Mouse (Mus musculus): Measurements from ENCODE around the gene Ctla2a. TPM values are rescaled to one million over a fixed set of nuclear protein-coding genes. Genes with fewer than 3 reads are reported as not detected.
"Not testable (repeated sequence)": the region's sequence is repeated elsewhere in the genome, so short reads cannot be mapped to it uniquely, and the experiment has no call there.

The Ctla2a gene
- polyA plus RNA-seq (2015; fragmentation: Nextera tagmentation; extraction: Ambion mirVana): 24.2 and 25.8 TPM in 2 replicates

- 14% methylated on average over 5 of the region's 5 CpGs for WGBS (ENCODE audit: insufficient replicate concordance)
- Histone ChIP-seq H3K36me3 (replicated peaks) (no peaks in the 10 kb centered on the region), H3K9ac (no peak within 1 kb of the TSS), H3K4me3 (replicated peaks) (no peak within 1 kb of the TSS), H3K4me2 (no peak within 1 kb of the TSS), H3K27ac (replicated peaks) (0 out of 2 replicates have a peak within 1 kb of the TSS, but pooled peaks have one; percentile 6), H3K9me3 (replicated peaks) (no peaks in the 10 kb centered on the region), H3K4me1 (replicated peaks) (no peaks in the 10 kb centered on the region), H3K27me3 (no peaks in the 10 kb centered on the region)
- ATAC-seq (ENCODE audit: insufficient read depth): peak; percentile 62
Observed at GRCm38 (mm10) chr13:60936500-60936901, at the start of gene Ctla2a, which contains the start of gene Gm49391. TSS of gene Ctla2a (minus strand) at chr13:60936625. TSS of gene Gm49391 (minus strand) at chr13:60936571.

DNA sequence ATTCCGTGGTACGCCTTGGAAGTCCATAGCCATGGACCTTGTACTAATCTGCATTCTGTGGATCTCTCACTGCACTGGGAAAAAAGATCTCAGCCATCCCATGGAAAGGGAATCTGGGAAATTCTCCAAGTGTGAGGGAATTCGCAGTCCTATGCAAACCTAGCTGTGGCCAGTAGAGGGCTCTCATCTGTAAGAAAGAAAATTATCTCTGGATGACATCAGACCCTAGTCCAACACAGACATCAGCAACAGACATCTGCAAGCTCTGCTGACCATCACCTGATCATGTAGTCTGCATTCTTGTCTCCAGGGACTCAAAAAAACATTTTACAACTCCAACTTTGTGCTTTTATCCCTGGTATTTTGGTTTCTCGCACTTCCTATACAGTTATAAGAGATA lies 35.9 kb upstream of the Ctla2a start:
- H3K27ac ChIP-seq (replicated peaks); ATAC-seq (ENCODE audit: insufficient read depth); H3K4me1 ChIP-seq (replicated peaks); H3K9me3 ChIP-seq (replicated peaks); H3K4me2 ChIP-seq; H3K4me3 ChIP-seq (replicated peaks); H3K27me3 ChIP-seq; H3K36me3 ChIP-seq (replicated peaks); H3K9ac ChIP-seq: not testable (repeated sequence)
- WGBS (ENCODE audit: insufficient replicate concordance): 61% methylated on average over 4 of the region's 4 CpGs

GRCm38 (mm10) chr13:60963985-60964384 lies 27.6 kb upstream of the Ctla2a start:
- H3K4me1 ChIP-seq (replicated peaks); H3K9me3 ChIP-seq (replicated peaks): not testable (repeated sequence)
- 40% methylated on average over 4 of the region's 5 CpGs for WGBS (ENCODE audit: insufficient replicate concordance)

GRCm38 (mm10) chr13:60961706-60962105 lies 25.3 kb upstream of the Ctla2a start:
- 45% methylated on average over 5 of the region's 5 CpGs for WGBS (ENCODE audit: insufficient replicate concordance)
- H3K4me2 ChIP-seq: no peak overlapping the region
- no peak for ATAC-seq (ENCODE audit: insufficient read depth)

More at GRCm38 (mm10) chr13:60963985-60964384, 27.6 kb upstream of the Ctla2a start:
- H3K36me3 ChIP-seq (replicated peaks); H3K9ac ChIP-seq; H3K27me3 ChIP-seq; H3K4me3 ChIP-seq (replicated peaks); H3K4me2 ChIP-seq; H3K27ac ChIP-seq (replicated peaks); ATAC-seq (ENCODE audit: insufficient read depth): not testable (repeated sequence)

GRCm38 (mm10) chr13:60941884-60942283 lies 5.5 kb upstream of the Ctla2a start, which contains the start of gene Tpbpa:
TSS of gene Tpbpa (minus strand) at chr13:60941984.
- 63% methylated on average over 3 of the region's 3 CpGs for WGBS (ENCODE audit: insufficient replicate concordance)
- H3K36me3 ChIP-seq (replicated peaks); H3K4me1 ChIP-seq (replicated peaks); H3K27me3 ChIP-seq; H3K4me3 ChIP-seq (replicated peaks); H3K27ac ChIP-seq (replicated peaks); H3K9me3 ChIP-seq (replicated peaks); H3K4me2 ChIP-seq; ATAC-seq (ENCODE audit: insufficient read depth); H3K9ac ChIP-seq: not testable (repeated sequence)

More at GRCm38 (mm10) chr13:60961706-60962105, 25.3 kb upstream of the Ctla2a start:
- Histone ChIP-seq H3K4me1 (replicated peaks) (no peaks in the 10 kb centered on the region), H3K27ac (replicated peaks) (no peak overlapping the region), H3K27me3 (no peaks in the 10 kb centered on the region), H3K36me3 (replicated peaks) (no peaks in the 10 kb centered on the region), H3K9me3 (replicated peaks) (no peaks in the 10 kb centered on the region), H3K4me3 (replicated peaks) (no peak overlapping the region), H3K9ac (no peak overlapping the region)

DNA sequence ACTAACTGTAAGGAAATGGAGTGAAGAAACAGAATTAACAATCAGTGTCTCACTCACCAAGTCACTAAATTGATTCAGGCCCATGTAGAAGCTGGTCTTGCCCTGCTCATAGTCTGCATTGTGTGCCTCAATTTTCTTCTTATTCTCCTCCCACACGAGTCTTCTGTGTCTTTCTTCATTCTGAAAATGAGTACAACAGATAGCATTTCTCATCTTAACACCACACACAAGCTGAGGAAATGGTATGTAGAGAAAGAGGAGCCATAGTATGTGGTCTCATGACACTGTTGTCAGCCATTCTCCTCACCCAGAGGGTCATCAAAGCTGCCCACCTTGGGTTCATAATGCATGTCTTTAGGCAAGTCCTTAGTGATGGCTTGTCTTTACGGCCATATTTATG lies 935 bp downstream of the Ctla2a start, which contains the start of gene Gm49393:
Gene Gm49393 (minus strand): TSS at position 101 of the 400 bp plus-strand sequence.
- not testable (repeated sequence) for H3K27ac ChIP-seq (replicated peaks); ATAC-seq (ENCODE audit: insufficient read depth); H3K4me1 ChIP-seq (replicated peaks); H3K4me3 ChIP-seq (replicated peaks); H3K9ac ChIP-seq; H3K36me3 ChIP-seq (replicated peaks); H3K4me2 ChIP-seq; H3K27me3 ChIP-seq; H3K9me3 ChIP-seq (replicated peaks)
- WGBS (ENCODE audit: insufficient replicate concordance): 47% methylated on average over 2 of the region's 2 CpGs

GRCm38 (mm10) chr13:60904780-60905179 lies 31.6 kb downstream of the Ctla2a start, which contains the start of gene Tpbpb:
TSS of gene Tpbpb (minus strand) at chr13:60904880.
- H3K36me3 ChIP-seq (replicated peaks); H3K4me2 ChIP-seq; H3K27ac ChIP-seq (replicated peaks); H3K9ac ChIP-seq; H3K27me3 ChIP-seq; H3K9me3 ChIP-seq (replicated peaks); ATAC-seq (ENCODE audit: insufficient read depth); H3K4me1 ChIP-seq (replicated peaks); H3K4me3 ChIP-seq (replicated peaks): not testable (repeated sequence)
- WGBS (ENCODE audit: insufficient replicate concordance): 58% methylated on average over 2 of the region's 2 CpGs

DNA sequence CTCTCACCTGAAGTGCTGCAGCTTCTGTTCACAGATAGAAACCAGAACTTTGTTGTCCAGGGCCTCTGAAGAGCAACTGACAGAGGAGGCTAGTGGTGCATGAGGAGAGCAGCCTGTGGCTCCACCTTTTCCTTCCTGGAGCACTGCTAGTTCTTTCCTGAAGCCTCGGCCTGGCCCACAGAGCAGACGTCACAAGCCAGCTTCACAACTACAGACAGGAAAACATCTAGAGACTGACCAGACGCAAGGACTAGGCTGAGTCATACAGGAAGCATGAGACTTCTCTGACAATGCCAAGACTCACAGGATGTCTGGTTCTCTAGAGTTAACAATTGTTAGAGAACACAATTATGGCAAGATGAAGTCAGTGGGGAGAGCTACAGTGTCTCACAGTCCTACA lies 39.1 kb downstream of the Ctla2a start, which contains the start of gene Ctla2b:
Gene Ctla2b (minus strand): TSS at position 120 of the 400 bp plus-strand sequence.
- H3K4me1 ChIP-seq (replicated peaks): no peaks in the 10 kb centered on the region
- peak; percentile 79 for ATAC-seq (ENCODE audit: insufficient read depth)
- H3K4me2 ChIP-seq: no peak within 1 kb of the TSS
- no peak within 1 kb of the TSS for H3K4me3 ChIP-seq (replicated peaks)
- 12% methylated on average over 3 of the region's 3 CpGs for WGBS (ENCODE audit: insufficient replicate concordance)
- H3K9me3 ChIP-seq (replicated peaks): no peaks in the 10 kb centered on the region
- no peak within 1 kb of the TSS for H3K27ac ChIP-seq (replicated peaks)
- H3K27me3 ChIP-seq: no peaks in the 10 kb centered on the region
- H3K9ac ChIP-seq: no peak within 1 kb of the TSS
- no peaks in the 10 kb centered on the region for H3K36me3 ChIP-seq (replicated peaks)

GRCm38 (mm10) chr13:60896794-60897193 lies 39.6 kb downstream of the Ctla2a start, which contains the start of gene Gm49392:
TSS of gene Gm49392 (minus strand) at chr13:60896894.
- H3K4me2 ChIP-seq; ATAC-seq (ENCODE audit: insufficient read depth); H3K27me3 ChIP-seq; H3K27ac ChIP-seq (replicated peaks); H3K9me3 ChIP-seq (replicated peaks); H3K4me3 ChIP-seq (replicated peaks); H3K36me3 ChIP-seq (replicated peaks); H3K4me1 ChIP-seq (replicated peaks); H3K9ac ChIP-seq: not testable (repeated sequence)
- 69% methylated on average over 8 of the region's 8 CpGs for WGBS (ENCODE audit: insufficient replicate concordance)

DNA sequence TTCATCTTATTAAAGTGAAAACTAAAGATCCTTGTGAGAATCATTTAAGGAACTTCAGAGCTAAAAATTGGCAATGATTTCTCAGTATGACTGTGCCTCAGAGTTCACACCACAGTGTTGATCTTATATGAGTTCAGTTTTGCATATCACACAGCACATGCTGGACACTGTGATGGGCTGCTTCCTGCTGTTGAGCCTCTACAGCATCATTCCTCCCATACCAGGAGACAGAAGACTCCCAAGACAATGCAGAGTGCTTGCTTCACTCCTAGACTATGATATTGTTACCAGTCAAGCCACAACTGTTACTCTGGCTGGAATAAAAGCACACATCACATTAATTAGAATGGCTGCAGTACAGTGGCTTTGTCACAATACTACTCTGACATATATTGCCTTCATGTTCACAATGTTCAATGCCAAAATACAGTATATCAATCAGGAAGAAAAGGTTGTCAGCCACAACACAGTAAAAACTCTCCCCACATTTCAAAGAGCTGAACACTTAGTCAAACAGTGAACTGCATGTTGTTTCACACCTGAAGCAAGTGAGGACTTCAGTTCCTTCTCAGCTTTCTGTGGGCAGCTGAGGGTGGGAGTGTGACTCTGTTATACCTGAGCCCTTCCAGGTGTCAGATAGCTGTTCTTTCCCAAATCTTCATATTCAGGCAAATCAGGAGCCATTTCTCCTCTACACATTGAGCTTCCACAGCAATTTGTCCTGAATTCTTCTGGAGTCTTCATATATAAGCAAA lies 40.8 kb downstream of the Ctla2a start:
- no peaks in the 10 kb centered on the region for H3K36me3 ChIP-seq (replicated peaks)
- no peak overlapping the region for H3K27ac ChIP-seq (replicated peaks)
- no peak for ATAC-seq (ENCODE audit: insufficient read depth)
- H3K4me3 ChIP-seq (replicated peaks): no peak overlapping the region
- H3K9me3 ChIP-seq (replicated peaks): no peaks in the 10 kb centered on the region
- H3K4me2 ChIP-seq: no peak overlapping the region
- H3K9ac ChIP-seq: no peak overlapping the region
- no peaks in the 10 kb centered on the region for H3K27me3 ChIP-seq
- H3K4me1 ChIP-seq (replicated peaks): no peaks in the 10 kb centered on the region

- ATAC-seq (ENCODE audit: insufficient read depth): no peak
- no peaks in the 10 kb centered on the region for H3K4me1 ChIP-seq (replicated peaks)
- no peaks in the 10 kb centered on the region for H3K27me3 ChIP-seq
- H3K27ac ChIP-seq (replicated peaks): no peak overlapping the region
- whole genome bisulfite sequencing (ENCODE audit: insufficient replicate concordance): 46% methylated on average over 1 of the region's 1 CpGs
- H3K36me3 ChIP-seq (replicated peaks): no peaks in the 10 kb centered on the region
- H3K4me3 ChIP-seq (replicated peaks): no peak overlapping the region
- H3K9me3 ChIP-seq (replicated peaks): no peaks in the 10 kb centered on the region
- H3K9ac ChIP-seq: no peak overlapping the region
- no peak overlapping the region for H3K4me2 ChIP-seq
Observed at GRCm38 (mm10) chr13:60892301-60892700, 44.1 kb downstream of the Ctla2a start.
